Mouse (Mus musculus) Patski (cell line): ENCODE results near the gene Hexim1. TPM values are rescaled to one million over a fixed set of nuclear protein-coding genes. Genes with fewer than 3 reads are reported as not detected.

Experiments
- ATAC-seq: fragments of 100-300 bp; one replicate; pipeline ENCODE4 v1.8.0; 2021
- CTCF ChIA-PET: fragments of 350-600 bp; sonication (Branson Sonifier 250); formaldehyde crosslinking; loops from one replicate; lab custom pipeline; 2022; ENCODE audit warnings: inconsistent platforms; lab: Charles Lee
- POLR2A ChIA-PET: fragments of 350-600 bp; sonication (Branson Sonifier 250); formaldehyde crosslinking; loops from one replicate; lab custom pipeline; 2022; ENCODE audit warnings: antibody characterized with exemption, inconsistent platforms; lab: Charles Lee
- DNase-seq: peaks from one replicate; pipeline ENCODE4 v3.0.0-alpha.2; 2011; ENCODE audit warnings: low read depth, low spot score
- H3K27me3 ChIP-seq: fragments of 371-371 bp; one replicate; pipeline ENCODE4 v1.5.1; 2021
- CTCF ChIP-seq: fragments of 100-300 bp; IDR thresholded peaks from one replicate; pipeline ENCODE4 v1.5.1; 2021
- in situ Hi-C: fragments of 300-500 bp; cut with MboI; formaldehyde crosslinking; loops from 3 replicates; pipeline ENCODE4 v1.11.1; 2018; ENCODE audit warnings: low pct_unique_long_range_greater_than_20kb, mixed read lengths
- polyA plus RNA-seq: library from polyadenylated mRNA; unstranded; gene quantifications from one replicate; pipeline ENCODE4 v1.2.3, GENCODE M21; 2021

Gene Hexim1
- polyA plus RNA-seq, 1 experiment from 2014 or later, result 47.5 TPM

GRCm38 (mm10) chr11:103164391-103164790 lies 48.4 kb downstream of the Hexim1 start:
- no peak for TF ChIP-seq CTCF
- ATAC-seq, result no peak
- POLR2A ChIA-PET, result no interaction called here
- in situ Hi-C loops, result loop anchor here (5.0 kb wide), 1 partner anchor 163 kb away; no protein-coding TSS in a partner anchor
- no peak for DNase-seq
- CTCF ChIA-PET, result interaction anchor here (1.2 kb wide), 2 partner anchors 62 to 160 kb away, joined by 3 to 4 read pairs; no protein-coding TSS in a partner anchor
- no peaks in the 10 kb centered on the region for H3K27me3 ChIP-seq

GRCm38 (mm10) chr11:103168690-103169390 lies 52.8 kb downstream of the Hexim1 start:
- in situ Hi-C loops, result no loop called here
- DNase-seq (no peak), ATAC-seq (no peak)
- H3K27me3 ChIP-seq, result no peaks in the 10 kb centered on the region
- CTCF ChIA-PET, result interaction anchor here (0.6 to 2.1 kb wide), 14 partner anchors 9 to 296 kb away, joined by 3 to 25 read pairs (median 4); no protein-coding TSS in a partner anchor
- POLR2A ChIA-PET, result interaction anchor here (0.7 to 1.2 kb wide), 3 partner anchors 16 to 51 kb away, joined by 3 to 5 read pairs (median 3); no protein-coding TSS in a partner anchor
- peak; percentile 98 for TF ChIP-seq CTCF

Other genes with a start within 250 kb of the Hexim1 start
- gene Eftud2, start 235.2 kb upstream of the Hexim1 start, polyA plus RNA-seq, result 120 TPM
- gene Ccdc103, start 235.0 kb upstream of the Hexim1 start, polyA plus RNA-seq, result 6.0 TPM
- 0.26 TPM for gene Fam187a, start 231.1 kb upstream of the Hexim1 start, polyA plus RNA-seq
- gene Gfap, start 215.3 kb upstream of the Hexim1 start, polyA plus RNA-seq, result 0.44 TPM
- gene Kif18b, start 191.1 kb upstream of the Hexim1 start, polyA plus RNA-seq, result 13.4 TPM
- 19.6 TPM for gene C1ql1, start 169.5 kb upstream of the Hexim1 start, polyA plus RNA-seq
- gene Nmt1, start 88.0 kb upstream of the Hexim1 start, polyA plus RNA-seq, result 87.5 TPM
- 60.6 TPM for gene Dcakd, start 87.9 kb upstream of the Hexim1 start, polyA plus RNA-seq
- gene Plcd3, start 14.6 kb upstream of the Hexim1 start, polyA plus RNA-seq, result 56.1 TPM
- gene Acbd4, start 14.5 kb upstream of the Hexim1 start, polyA plus RNA-seq, result 100 TPM
- gene Hexim2, start 16.2 kb downstream of the Hexim1 start, polyA plus RNA-seq, result 20.6 TPM
- gene Fmnl1, start 54.9 kb downstream of the Hexim1 start, polyA plus RNA-seq, result 22.4 TPM
- gene 1700023F06Rik, start 92.3 kb downstream of the Hexim1 start, polyA plus RNA-seq, result 0.17 TPM
- gene Spata32, start 102.2 kb downstream of the Hexim1 start, polyA plus RNA-seq, result not detected
- 16.8 TPM for gene Map3k14, start 151.2 kb downstream of the Hexim1 start, polyA plus RNA-seq
- gene Arhgap27, start 247.5 kb downstream of the Hexim1 start, polyA plus RNA-seq, result 11.9 TPM